Mouse (Mus musculus): ENCODE data around the gene Eme1. TPM values are rescaled to one million over a fixed set of nuclear protein-coding genes. Genes with fewer than 3 reads are reported as not detected.
"Not testable (repeated sequence)": the region's sequence is repeated elsewhere in the genome, so short reads cannot be mapped to it uniquely, and the experiment has no call there.

Eme1 gene
- total RNA-seq, 2 experiments from 2014 or later = 0.28 to 0.86 TPM

GRCm38 (mm10) chr11:94661344-94661743 lies 7.6 kb upstream of the Eme1 start:
- intact Hi-C loops (cut with DNase I) = no loop called here
- DNase-seq (ENCODE audit: extremely low spot score in 1 of 2, low spot score in 2 of 2) = no peak

- no peak for DNase-seq (ENCODE audit: extremely low spot score in 1 of 2, low spot score in 2 of 2)
- intact Hi-C loops (cut with DNase I) = no loop called here
These were observed 791 bp downstream of the Eme1 start for GRCm38 (mm10) chr11:94652973-94653372.

DNA sequence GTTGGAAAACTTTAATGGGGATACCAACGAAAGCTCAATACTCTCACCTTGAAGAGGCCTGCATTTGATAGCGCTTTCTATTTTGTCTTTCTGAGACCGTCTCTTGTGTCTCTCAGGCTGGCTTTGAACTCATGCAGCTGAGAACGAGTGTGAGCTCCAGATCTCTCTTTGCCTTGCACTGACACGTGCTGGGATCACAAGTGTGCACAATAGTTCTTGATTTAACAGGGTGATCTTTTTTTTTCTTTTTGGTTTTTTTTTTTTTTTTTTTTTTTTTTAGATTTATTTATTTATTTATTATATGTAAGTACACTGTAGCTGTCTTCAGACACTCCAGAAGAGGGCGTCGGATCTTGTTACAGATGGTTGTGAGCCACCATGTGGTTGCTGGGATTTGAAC lies 2.5 kb downstream of the Eme1 start:
- DNase-seq (ENCODE audit: extremely low spot score in 1 of 2, low spot score in 2 of 2); intact Hi-C loops (cut with DNase I): not testable (repeated sequence)

- DNase-seq (ENCODE audit: extremely low spot score in 1 of 2, low spot score in 2 of 2) = no peak
- intact Hi-C loops (cut with DNase I) = no loop called here
These were observed 7.3 kb downstream of the Eme1 start for GRCm38 (mm10) chr11:94646457-94646856.

DNA sequence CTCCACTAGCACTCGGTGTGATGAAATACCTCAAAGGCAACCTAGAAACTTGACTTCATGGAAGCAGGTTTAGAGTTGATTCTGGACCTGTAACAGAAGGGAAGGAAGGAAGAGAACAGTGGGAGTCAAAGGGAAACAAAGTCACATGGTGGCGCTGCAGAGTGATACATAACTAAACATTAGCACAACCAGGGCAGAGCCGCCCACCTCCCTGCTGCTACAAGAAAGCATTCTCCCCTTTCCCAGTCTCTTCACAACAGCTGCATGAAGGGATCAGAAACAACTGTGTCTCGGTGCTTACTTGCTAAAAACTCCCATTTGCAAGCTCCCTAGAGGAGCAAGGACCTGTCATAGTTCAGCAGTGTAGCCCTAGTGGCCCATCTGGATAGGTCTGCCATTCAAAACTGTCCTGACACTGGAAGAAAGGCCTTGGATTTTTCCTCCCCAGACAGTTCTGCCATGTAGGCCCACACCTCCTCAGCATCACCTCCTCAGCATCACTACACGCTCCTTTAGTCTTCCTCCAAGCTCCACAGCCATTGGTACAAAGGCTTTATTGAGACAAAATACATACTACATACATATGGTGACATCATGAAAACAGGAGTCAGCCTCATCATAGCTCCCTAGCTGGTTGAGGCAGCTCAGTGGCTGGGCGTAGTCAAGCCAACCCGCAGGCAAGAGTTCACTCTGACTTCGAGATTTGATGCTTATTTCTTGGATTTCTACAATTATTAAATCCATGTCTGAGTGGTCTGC lies 9.1 kb downstream of the Eme1 start:
- intact Hi-C loops (cut with DNase I) = no loop called here
- no peak for DNase-seq (ENCODE audit: extremely low spot score in 1 of 2, low spot score in 2 of 2)

GRCm38 (mm10) chr11:94634431-94634830 lies 19.3 kb downstream of the Eme1 start:
- intact Hi-C loops (cut with DNase I) = no loop called here

DNA sequence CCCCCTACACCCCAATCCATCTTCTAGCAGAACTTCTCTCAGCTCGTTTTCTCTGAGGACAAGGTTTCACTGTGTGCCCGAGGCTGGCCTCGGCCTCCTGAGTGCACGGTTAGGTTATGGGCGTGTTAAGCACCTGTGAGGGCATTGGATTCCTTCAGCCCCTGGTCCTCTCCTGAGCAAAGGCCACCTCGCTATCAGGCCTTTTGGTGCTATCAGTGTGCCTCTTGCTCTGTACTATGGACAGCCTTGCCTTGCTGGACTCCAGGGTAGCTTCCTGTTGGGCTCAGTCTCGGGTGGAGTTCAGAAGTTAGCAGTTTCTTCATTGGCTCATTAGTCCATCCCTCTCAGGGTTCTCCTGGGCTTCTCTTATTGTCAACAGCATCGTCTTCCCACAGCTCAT lies 20.8 kb downstream of the Eme1 start:
- no peak for DNase-seq (ENCODE audit: extremely low spot score in 1 of 2, low spot score in 2 of 2)
- intact Hi-C loops (cut with DNase I) = no loop called here

More at GRCm38 (mm10) chr11:94634431-94634830, 19.3 kb downstream of the Eme1 start:
- DNase-seq (ENCODE audit: extremely low spot score in 1 of 2, low spot score in 2 of 2) = no peak

DNA sequence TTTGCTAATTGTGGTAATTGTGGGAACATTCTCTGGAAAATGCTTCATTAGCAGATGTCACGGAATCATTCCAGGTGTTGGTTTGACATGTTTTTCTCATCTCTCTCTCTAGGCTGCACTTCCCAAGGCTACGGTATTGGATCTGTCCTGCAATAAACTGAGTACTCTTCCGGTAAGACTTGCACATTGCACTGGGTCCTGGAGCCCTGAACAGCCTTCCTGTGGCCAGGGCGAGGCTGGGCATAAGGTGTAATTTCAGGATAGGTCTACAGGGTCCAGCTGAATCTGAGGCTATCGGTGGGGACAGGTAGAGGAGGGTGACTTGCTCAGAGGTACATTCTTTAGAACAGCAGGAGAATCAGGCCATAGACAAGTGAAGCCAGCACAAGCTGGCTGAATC lies 21.8 kb downstream of the Eme1 start:
- intact Hi-C loops (cut with DNase I) = no loop called here
- no peak for DNase-seq (ENCODE audit: extremely low spot score in 1 of 2, low spot score in 2 of 2)

- DNase-seq (ENCODE audit: extremely low spot score in 1 of 2, low spot score in 2 of 2) = peak; percentile 13 to 57
- intact Hi-C loops (cut with DNase I) = no loop called here
These were observed 23.4 kb downstream of the Eme1 start for GRCm38 (mm10) chr11:94630199-94631011.

DNA sequence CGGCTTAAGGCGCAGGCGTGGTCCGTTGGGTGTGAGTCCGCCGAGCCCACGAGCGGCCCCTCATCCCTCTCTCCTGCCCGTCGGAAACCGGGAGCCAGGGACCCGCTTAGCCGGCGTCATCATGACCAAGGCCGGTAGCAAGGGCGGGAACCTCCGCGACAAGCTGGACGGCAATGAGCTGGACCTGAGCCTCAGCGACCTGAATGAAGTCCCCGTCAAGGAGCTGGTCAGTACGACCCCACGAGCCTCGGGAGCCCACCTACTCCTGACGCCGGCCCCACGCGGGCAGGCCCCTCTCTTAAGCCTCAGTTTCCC lies 23.9 kb downstream of the Eme1 start:
- DNase-seq (ENCODE audit: extremely low spot score in 1 of 2, low spot score in 2 of 2) = no peak
- intact Hi-C loops (cut with DNase I) = no loop called here

DNA sequence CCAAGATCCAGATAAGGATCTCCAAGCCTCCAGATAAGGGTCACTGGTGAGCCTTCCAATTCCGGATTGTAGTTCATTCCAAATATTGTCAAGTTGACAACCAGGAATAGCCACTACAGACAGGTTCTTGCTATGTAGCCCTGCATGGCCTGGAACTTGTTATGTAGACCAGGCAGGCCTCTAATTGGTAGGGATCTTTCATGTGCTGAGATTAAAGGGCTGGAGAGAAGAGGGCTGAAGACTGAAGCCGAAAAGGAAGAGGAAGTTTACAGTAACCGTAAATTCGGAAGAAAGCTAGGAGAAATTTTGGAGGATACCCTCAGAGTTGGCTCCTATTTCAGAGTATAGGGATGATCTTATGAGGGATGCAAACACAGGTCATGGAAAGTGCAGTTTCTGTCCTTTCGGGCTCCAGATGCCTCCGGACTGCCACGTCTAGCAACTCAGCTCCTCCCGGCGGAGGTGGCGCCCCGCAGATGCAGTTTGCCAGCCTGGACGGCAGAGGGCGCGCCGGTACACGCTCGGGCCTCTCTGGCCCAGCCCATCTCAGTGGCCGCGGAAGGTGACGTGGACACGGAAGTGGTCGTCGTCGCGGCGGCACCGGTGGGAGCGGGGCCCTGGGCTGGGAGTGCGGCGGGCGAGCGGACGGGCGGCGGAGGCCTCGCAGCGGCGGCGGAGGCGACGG lies 24.4 kb downstream of the Eme1 start, which contains the start of gene Lrrc59:
TSS of gene Lrrc59 (plus strand) at position 569 of the 685 bp plus-strand sequence.
- peak; percentile 92 to 96 for DNase-seq (ENCODE audit: extremely low spot score in 1 of 2, low spot score in 2 of 2)
- intact Hi-C loops (cut with DNase I) = no loop called here

DNA sequence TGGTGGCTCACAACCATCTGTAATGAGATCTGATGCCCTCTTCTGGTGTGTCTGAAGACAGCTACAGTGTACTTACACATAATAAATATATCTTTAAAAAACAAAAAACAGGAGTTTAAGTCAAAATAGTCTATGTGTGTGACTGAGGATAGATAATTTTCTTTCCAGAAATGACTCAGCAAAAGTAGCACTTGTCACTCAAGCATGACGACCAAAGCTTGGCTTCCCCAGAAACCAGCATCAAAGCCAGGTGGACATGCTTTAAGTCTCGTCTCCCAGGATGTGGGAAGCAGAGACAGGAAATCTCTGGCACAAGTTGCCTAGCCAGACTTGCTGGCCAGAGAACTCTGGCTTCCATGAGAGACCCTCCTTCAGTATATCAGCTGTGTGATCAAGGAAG lies 31.6 kb downstream of the Eme1 start:
- no peak for DNase-seq (ENCODE audit: extremely low spot score in 1 of 2, low spot score in 2 of 2)
- intact Hi-C loops (cut with DNase I) = no loop called here

GRCm38 (mm10) chr11:94621458-94621852 lies 32.3 kb downstream of the Eme1 start:
- no peak for DNase-seq (ENCODE audit: extremely low spot score in 1 of 2, low spot score in 2 of 2)
- intact Hi-C loops (cut with DNase I) = no loop called here

DNA sequence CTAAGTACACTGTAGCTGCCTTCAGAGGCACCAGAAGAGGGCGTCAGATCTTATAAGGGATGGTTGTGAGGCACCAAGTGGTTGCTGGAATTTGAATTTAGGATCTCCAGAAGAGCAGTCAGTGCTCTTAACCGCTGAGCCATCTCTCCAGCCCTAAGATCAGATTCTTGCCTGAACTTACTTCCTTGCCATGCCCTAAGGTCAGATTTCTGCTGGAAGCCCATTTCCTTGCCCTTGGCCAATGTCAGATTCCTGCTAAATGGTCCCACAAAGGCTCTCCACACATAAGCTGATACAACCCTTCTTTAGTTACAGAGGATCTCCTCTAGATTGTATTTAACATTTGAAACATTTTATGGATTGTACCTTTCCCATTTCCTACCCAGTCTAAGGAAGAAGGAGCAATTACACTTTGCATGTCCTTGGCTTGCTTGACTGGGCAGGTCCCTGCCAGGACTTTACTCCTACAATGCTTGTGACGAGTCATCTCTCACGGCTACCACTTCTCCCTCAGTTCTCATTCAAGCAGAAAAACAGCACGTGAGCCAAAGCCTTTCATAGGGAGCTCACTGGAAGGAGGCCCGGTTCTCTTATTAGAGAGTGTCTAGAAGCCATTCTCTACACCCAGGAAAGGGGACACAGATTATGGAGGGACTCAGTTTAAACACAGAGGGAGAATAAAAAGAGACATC lies 32.9 kb downstream of the Eme1 start:
- intact Hi-C loops (cut with DNase I) = no loop called here

DNA sequence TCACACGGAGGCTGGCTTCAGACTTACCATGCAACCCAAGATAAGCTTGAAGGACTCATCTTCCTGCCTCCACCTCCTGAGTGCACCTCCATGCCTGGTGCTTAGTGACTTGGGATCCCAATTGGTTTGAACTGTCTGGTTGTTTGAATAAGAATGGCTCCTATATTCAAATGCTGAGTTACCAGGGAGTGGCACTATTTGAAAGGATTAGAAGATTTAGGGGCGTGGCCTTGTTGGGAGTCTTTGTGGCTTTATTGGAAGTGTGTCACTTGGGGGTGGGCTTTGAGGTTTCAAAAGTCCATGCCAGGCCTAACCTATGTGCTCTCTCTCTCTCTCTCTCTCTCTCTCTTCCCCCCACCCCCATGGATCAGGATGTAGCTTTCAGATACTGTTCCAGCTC lies 36.1 kb downstream of the Eme1 start:
- intact Hi-C loops (cut with DNase I) = no loop called here
- no peak for DNase-seq (ENCODE audit: extremely low spot score in 1 of 2, low spot score in 2 of 2)

More for the DNA sequence above, 32.9 kb downstream of the Eme1 start:
- no peak for DNase-seq (ENCODE audit: extremely low spot score in 1 of 2, low spot score in 2 of 2)

GRCm38 (mm10) chr11:94615494-94615893 lies 38.3 kb downstream of the Eme1 start:
- DNase-seq (ENCODE audit: extremely low spot score in 1 of 2, low spot score in 2 of 2) = no peak
- intact Hi-C loops (cut with DNase I) = no loop called here

- intact Hi-C loops (cut with DNase I) = no loop called here
- DNase-seq (ENCODE audit: extremely low spot score in 1 of 2, low spot score in 2 of 2) = no peak
These were observed 39.2 kb downstream of the Eme1 start for GRCm38 (mm10) chr11:94614603-94615002.

- intact Hi-C loops (cut with DNase I) = no loop called here
- DNase-seq (ENCODE audit: extremely low spot score in 1 of 2, low spot score in 2 of 2) = no peak
These were observed 42.7 kb downstream of the Eme1 start for GRCm38 (mm10) chr11:94610744-94611740.
